Mouse (Mus musculus) mature B cell (primary cell): ENCODE results near the gene Disp1.

Source experiments
- in situ Hi-C: fragments of 300-500 bp; cut with MboI; formaldehyde crosslinking; loops from 2 replicates; pipeline ENCODE4 v1.14.3; 2019

Gene Disp1

DNA sequence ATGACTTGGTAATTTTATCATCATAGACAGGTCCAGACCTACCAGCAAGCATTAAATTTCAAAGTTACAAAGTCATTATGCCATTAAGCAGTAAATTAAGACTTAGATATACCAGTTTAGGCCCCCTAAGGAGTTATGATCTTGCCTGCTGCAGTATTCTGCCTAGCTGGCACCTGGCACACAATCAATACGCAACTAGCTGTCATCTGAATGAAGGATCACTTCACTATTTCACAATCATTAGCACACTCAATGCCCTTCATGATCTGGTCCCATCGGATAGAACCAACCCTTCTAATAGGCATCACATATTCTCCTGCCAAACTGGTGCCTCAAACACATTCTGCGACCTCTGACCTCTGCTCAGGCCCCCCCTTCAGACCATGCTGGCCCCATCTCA is 14.2 kb downstream of the Disp1 start:
- in situ Hi-C loops = no loop called here

DNA sequence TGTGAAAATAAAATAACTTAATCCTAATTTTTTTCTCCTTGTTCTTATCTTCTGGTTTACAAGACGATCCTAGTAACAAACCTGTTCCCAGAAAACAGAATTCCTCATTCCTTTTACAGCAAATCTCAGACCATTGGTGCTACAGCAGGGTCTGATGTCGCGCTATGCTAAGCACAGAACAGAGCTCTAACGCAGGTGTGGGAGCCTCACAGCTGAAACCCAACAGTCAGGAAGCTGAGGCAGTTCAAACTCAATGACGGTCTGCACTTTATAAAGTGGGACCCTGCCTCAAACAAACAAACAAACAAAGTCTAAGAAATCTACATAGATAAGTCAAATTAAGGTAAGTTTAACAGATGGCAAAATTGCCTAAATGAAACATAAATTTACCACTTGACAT is 20.4 kb downstream of the Disp1 start:
- in situ Hi-C loops = no loop called here

DNA sequence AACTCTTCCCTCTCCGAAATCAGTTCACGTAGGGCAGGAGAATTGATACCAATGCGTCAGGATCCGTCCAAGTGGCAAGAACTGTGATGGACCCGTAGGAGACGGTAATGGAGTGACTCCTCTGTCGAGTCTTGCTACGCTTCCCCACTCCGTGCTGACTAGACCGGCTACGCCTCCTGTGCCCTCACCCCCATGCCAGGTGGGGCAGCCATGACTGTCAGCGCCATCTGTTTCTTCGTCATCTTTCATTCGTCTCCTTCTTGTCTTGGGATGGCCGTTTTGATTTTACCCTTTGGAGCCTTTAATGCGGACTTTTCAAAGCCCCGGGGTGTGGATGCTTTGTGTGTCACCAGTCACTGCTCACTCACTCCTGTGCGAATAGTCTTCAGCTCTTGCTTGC is 26.6 kb downstream of the Disp1 start:
- in situ Hi-C loops = no loop called here

GRCm38 (mm10) chr1:183194151-183194550 is 27.2 kb downstream of the Disp1 start:
- in situ Hi-C loops = no loop called here

DNA sequence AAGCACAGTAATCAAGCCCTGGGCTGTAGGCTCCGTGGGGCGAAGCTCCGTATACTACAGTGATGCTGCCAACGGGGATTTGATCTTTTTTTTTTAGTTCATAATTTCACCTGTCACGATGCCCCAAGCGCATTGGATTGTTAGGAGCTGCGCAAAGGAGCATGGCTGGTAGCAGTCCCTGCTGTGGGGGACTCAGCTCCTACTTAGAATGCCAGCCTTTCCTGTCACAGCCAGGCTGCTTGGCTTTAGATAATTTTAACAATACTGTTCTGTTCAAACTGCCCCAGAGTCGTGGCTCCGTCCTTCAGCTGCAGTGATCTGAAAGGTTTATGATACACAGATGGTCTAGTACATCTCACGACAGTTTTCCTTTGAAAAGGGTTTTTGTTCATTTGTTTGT is 29.9 kb downstream of the Disp1 start:
- in situ Hi-C loops = no loop called here

- in situ Hi-C loops = no loop called here
These were observed 30.9 kb downstream of the Disp1 start for GRCm38 (mm10) chr1:183190456-183190855.

DNA sequence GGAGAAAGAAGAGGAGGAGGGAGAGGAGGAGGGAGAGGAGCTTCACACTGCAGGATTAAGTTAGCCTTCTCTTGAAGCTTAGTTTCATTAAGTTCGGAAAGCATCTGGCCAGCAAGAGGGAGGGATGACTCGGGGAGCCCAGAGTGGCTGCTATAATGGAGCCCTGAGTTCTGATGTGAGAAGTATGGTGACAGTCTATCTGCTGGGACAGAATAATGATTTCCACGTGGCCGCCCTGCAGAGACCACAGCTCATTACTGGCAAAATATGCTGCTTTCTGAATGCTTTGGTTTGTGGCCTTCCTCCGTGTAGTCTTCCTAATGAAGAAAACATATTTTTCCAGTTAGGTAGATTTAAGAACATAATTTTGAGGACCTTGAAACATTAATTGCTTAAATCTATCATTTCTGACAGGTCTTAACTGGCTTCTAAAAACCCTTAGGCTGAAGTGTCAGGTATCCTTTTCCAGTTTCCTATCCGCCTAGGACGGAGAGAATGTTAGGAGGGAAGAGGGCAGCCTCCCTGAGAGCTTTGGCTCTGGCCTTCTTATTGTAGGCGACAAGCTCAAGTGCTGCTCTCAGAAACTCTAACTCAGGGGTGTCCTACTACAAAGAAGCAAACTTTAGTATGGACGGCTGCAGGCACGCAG is 32.2 kb downstream of the Disp1 start:
- in situ Hi-C loops = no loop called here

DNA sequence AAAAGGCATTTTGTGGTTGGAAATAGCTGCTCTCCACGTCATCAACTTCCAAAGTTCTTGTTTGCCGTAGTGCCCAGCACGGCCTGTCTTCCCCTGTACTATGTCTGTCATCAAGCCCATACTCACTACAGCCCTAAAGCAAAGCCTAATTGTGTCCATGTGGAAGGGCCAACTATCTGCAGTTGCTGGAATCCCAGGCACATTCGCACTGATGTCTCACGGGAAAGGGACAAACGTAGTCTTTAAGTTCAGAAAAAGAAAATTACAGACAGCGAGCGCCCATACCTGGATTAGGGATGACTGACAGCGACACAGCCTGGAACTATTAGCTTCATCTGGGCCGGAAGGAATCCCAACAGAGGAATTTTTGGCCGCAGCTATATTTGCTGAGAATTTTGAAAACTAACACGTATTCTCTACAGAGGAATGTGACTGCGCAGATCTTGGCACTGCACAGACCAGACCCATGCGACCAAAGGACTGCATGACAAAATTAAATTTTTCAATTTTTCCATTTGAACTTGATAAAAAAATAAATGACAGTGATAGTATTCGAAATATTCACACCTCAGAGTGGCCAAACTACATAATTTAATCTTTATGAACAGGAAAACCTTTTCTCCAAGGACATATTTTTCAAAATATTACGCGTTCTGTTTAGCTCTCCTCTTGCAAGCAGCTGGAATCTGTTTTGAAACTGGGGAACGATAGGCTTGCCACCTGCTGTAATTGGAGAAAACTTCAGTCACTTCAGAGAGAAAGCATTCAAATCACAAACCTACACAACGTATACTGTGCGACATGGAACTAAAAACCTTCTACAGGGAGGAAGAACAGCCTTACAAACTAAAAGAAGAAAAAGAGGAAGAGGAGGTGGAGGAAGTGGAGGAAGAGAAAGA is 33.0 kb downstream of the Disp1 start:
- in situ Hi-C loops = no loop called here

GRCm38 (mm10) chr1:183185560-183185959 is 35.8 kb downstream of the Disp1 start:
- in situ Hi-C loops = no loop called here

DNA sequence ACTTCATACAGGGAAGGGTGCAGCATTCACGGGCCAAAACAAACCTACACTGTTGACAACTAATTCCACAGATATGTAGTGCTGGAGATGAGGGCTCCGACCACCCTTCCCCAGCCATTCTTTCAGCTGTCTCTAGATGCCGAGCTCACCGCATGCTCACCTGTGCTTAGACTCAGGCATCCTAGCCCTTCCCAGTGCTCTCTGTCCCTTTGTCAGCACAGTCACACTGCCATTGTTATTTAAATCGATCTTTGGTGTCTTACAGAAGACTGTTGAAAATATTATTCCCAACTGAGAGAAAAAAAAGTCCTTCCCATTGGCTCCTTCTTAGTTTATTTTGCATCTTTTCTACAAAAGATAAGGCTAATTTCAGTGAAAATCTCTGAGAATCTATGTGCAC is 36.6 kb downstream of the Disp1 start:
- in situ Hi-C loops = no loop called here

- in situ Hi-C loops = no loop called here
These were observed 37.8 kb downstream of the Disp1 start for GRCm38 (mm10) chr1:183183565-183183964.

GRCm38 (mm10) chr1:183182641-183183414 is 38.5 kb downstream of the Disp1 start:
- in situ Hi-C loops = no loop called here

DNA sequence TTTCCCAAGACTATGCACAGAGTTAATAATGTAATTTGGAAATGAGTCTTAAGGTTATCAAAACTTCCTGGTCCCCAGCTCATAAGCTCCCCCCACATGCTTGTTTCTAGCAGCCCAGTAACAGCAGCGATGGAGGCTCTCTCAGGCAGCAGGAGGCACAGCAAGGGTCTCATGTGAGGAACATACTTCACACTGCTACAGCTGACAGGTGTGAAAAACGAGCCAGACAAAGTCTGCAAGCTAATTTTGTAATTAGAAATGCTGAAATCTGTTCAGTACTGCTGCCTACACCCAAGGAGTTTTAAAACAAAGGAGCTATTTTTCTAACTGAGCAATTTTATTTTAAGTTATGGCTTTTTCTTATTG is 40.3 kb downstream of the Disp1 start:
- in situ Hi-C loops = no loop called here

GRCm38 (mm10) chr1:183180301-183181029 is 40.9 kb downstream of the Disp1 start:
- in situ Hi-C loops = no loop called here

DNA sequence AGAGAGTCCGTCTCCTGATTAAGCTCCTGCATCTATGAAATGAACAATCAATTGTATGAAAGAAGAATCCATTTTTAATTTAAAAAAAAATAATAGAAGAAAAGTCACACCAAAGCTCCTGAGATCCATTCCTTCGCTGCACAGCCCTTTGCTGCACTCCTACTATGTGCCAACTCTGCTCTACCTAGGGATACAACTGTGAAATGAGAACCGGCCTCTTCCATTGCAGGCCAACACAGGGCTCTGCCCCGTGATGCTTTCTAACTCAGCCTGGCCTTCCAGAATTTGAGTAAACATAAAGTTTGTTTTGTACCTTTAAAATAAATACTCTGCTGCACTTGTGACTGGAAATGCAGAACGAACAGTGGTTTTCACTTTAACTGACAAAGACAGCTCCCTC is 42.0 kb downstream of the Disp1 start:
- in situ Hi-C loops = no loop called here

DNA sequence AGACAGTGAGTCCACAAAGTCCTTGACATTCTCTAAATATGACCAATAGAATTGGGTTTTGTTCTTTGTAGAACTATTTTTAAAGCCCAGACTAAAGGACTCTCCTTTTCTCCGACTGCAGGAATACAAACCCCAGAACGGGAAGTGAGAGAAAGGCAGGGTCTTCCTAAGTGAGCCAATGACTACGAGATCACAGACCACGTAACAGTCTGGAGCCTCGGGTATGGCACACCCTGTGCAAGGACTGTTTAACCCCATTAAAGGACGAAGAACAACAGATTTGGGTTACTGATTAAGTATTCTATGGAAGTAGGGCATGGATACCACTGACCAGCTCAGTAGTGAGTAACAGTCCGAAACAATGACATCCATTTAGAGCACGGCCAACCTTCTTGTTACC is 46.1 kb downstream of the Disp1 start:
- in situ Hi-C loops = no loop called here

DNA sequence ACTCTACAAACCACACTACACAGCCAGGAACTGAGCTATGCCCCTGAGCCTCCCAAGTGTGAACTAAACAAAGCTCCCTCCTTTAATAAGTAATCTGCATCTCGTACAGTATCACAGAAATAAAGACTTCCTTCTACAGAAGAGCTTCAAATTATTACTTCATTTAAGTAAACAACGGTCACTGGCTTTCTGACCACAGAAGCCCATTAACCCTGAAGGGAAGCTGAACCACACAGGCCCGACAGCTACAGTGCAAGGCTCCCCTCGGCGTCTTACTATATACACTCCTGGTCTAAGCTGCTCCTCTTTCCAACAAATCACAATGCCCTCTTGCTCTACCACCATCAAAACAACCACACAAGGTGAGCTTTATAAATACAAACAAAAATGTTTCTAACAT is 50.2 kb downstream of the Disp1 start:
- in situ Hi-C loops = no loop called here

- in situ Hi-C loops = no loop called here
These were observed 52.9 kb downstream of the Disp1 start for GRCm38 (mm10) chr1:183168465-183168864.

DNA sequence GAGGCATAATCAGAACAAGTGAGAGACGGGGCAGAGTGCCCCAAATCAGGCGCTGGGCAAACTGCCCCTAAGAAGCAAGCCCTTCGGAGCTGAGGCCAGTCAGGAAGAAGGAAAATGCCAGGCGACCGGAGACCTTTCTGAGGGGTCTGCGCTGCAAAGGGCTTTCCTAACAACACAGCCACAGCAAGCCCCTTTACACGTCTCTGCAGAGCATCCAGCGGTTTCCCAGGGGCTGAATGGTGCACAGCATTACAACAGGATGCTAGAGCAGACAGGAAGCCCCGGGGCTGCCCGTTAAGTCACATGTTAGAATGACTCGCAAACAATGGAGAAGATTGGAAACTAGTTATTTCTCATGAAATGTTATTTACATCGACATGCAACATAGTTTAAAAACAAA is 53.5 kb downstream of the Disp1 start:
- in situ Hi-C loops = no loop called here

DNA sequence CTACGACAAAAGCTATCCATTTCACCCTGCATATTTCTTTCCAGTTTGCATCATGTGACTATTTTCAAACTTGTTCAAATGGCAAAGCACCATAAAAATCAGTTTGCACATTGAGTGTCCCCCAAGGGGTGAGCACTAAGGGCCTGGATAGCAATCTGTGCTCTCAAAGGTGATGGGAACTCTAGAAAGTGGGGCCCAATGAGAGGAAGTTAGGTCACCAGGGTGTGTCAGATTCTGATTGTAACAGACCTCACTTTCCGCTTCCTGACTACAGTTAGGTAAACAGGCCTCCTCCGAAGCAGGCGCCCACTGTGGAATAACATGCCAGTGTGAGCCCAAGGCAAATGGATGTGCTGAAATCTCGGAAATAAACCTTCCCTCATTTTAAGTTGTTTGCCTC is 54.6 kb downstream of the Disp1 start:
- in situ Hi-C loops = no loop called here

GRCm38 (mm10) chr1:183164648-183165071 is 56.7 kb downstream of the Disp1 start:
- in situ Hi-C loops = no loop called here

GRCm38 (mm10) chr1:183164190-183164580 is 57.1 kb downstream of the Disp1 start:
- in situ Hi-C loops = no loop called here
